Mouse (Mus musculus) left cerebral cortex, adult 2 months (tissue): ENCODE results near the gene Syndig1. TPM values are rescaled to one million over a fixed set of nuclear protein-coding genes. Genes with fewer than 3 reads are reported as not detected.
A peak's percentile ranks its signal among the peaks of the same experiment; 100 is the strongest.

ENCODE experiments used
- DNase-seq, 2 experiments: peaks; one replicate each; pipeline ENCODE4 v3.0.0; 2021 to 2022; ENCODE audit warnings: low spot score in 2 of 2, mixed read lengths in 1 of 2; ENCODE audit errors: extremely low spot score in 1 of 2
- H3K27ac ChIP-seq: fragments of 200-600 bp; 2 replicates; pipeline ENCODE4 v1.8.1; 2022
- H3K4me3 ChIP-seq: fragments of 200-600 bp; 2 replicates; pipeline ENCODE4 v1.8.1; 2022
- CTCF ChIP-seq: fragments of 200-600 bp; IDR thresholded peaks from 2 replicates; pipeline ENCODE4 v1.8.1; 2022; ENCODE audit warnings: antibody characterized with exemption, mild to moderate bottlenecking, moderate library complexity
- intact Hi-C: fragments of 180-260 bp; cut with DNase I; formaldehyde crosslinking; loops from one replicate; pipeline ENCODE4 v1.15.1; 2025
- total RNA-seq, 2 experiments: library from RNA; stranded (reverse); gene quantifications; 2 replicates each; pipeline ENCODE4 v1.2.3; 2021

The Syndig1 gene
- total RNA-seq, 2 experiments from 2014 or later, result 61.0 to 62.6 TPM

GRCm38 (mm10) chr2:149877954-149878353 is 48.9 kb downstream of the Syndig1 start:
- DNase-seq, result no peak

DNA sequence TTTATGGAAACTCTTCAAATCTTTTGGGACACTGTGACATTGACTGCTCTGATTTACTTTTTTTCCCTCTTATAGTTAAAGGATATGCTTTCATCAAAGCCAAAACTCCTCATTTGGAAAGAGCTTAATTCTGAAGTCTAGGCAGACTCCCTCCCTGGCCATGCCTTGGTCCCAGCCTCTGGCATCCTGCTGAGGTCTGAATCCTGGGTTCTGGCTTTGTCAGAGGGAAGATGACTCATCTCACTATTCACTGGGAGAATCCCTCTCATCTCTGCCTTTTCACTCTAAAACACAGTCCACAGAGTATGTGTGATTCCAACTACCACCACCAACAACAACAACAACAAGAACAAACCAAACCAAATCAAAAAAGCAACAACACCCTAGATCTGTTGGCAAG is 58.6 kb downstream of the Syndig1 start:
- no peak for TF ChIP-seq CTCF
- no peak overlapping the region for H3K4me3 ChIP-seq

More at GRCm38 (mm10) chr2:149877954-149878353, 48.9 kb downstream of the Syndig1 start:
- no peak overlapping the region for H3K27ac ChIP-seq
- no peak for TF ChIP-seq CTCF
- intact Hi-C loops, result no loop called here
- no peak overlapping the region for H3K4me3 ChIP-seq

GRCm38 (mm10) chr2:149891647-149892046 is 62.6 kb downstream of the Syndig1 start:
- Histone ChIP-seq H3K27ac (no peak overlapping the region), H3K4me3 (no peak overlapping the region)
- DNase-seq, result no peak
- intact Hi-C loops, result no loop called here
- TF ChIP-seq CTCF, result no peak

More for the DNA sequence above, 58.6 kb downstream of the Syndig1 start:
- H3K27ac ChIP-seq, result no peak overlapping the region
- intact Hi-C loops, result no loop called here
- no peak for DNase-seq

GRCm38 (mm10) chr2:149896337-149896736 is 67.3 kb downstream of the Syndig1 start:
- no peak overlapping the region for H3K27ac ChIP-seq
- no peak for DNase-seq
- no peak overlapping the region for H3K4me3 ChIP-seq
- TF ChIP-seq CTCF, result no peak
- intact Hi-C loops, result no loop called here

DNA sequence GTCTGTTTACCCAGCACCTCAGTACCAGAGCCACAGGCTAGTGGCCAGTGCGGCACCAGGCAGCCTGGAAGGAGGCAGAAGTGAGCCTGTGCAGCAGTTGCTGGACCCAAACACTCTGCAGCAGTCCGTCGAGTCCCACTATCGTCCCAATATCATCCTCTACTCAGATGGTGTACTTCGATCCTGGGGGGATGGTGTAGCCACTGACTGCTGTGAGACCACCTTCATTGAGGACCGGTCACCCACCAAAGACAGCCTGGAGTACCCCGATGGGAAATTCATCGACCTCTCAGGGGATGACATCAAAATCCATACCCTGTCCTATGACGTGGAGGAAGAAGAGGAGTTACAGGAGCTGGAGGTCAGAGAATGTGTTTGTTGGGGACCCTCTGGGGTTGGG is 70.6 kb downstream of the Syndig1 start:
- intact Hi-C loops, result no loop called here
- DNase-seq, result no peak
- no peak for TF ChIP-seq CTCF
- no peak overlapping the region for H3K27ac ChIP-seq
- H3K4me3 ChIP-seq, result no peak overlapping the region

- no peak for TF ChIP-seq CTCF
- Histone ChIP-seq H3K27ac (no peak overlapping the region), H3K4me3 (no peak overlapping the region)
- intact Hi-C loops, result no loop called here
- DNase-seq, result no peak
Observed at GRCm38 (mm10) chr2:149900606-149901005, 71.6 kb downstream of the Syndig1 start.

DNA sequence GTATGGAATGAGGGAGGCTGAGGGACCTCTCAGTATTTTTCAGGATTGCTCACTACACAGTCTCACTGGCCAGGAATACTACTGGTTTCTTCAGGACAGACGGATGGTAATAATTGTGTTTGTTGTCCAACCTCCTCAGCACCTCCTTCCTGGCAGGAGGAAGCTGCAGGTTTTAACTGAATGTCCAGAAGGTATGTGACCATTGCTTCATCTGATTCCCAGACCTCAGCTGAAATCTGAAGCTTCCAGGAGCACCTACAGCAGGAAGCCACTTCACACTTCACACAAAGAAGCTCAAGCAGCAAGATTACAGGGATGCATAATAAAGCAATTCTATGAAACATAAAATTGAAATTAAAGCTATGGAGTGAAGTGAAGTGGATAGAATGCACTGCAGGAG is 75.4 kb downstream of the Syndig1 start:
- intact Hi-C loops, result no loop called here
- Histone ChIP-seq H3K27ac (no peak overlapping the region), H3K4me3 (no peak overlapping the region)
- DNase-seq, result no peak
- TF ChIP-seq CTCF, result no peak

GRCm38 (mm10) chr2:149906694-149907093 is 77.7 kb downstream of the Syndig1 start:
- intact Hi-C loops, result no loop called here
- TF ChIP-seq CTCF, result no peak
- Histone ChIP-seq H3K27ac (no peak overlapping the region; the same call in 1 of the 2 replicates), H3K4me3 (no peak overlapping the region)
- DNase-seq, result no peak

- intact Hi-C loops, result loop anchor here (2.0 kb wide), 1 partner anchor 44 kb away; no protein-coding TSS in a partner anchor
- Histone ChIP-seq H3K4me3 (no peak overlapping the region), H3K27ac (peak overlapping the region; percentile 63)
- no peak for TF ChIP-seq CTCF
- DNase-seq, result no peak
Observed at GRCm38 (mm10) chr2:149917162-149917561, 88.2 kb downstream of the Syndig1 start.

- Histone ChIP-seq H3K27ac (no peak overlapping the region), H3K4me3 (no peak overlapping the region)
- TF ChIP-seq CTCF, result no peak
- intact Hi-C loops, result loop anchor here (5.0 kb wide), 1 partner anchor 91 kb away; the partner anchor contains the start of gene C530025M09Rik
- no peak for DNase-seq
Observed at GRCm38 (mm10) chr2:149923561-149923960, 94.5 kb downstream of the Syndig1 start.

GRCm38 (mm10) chr2:149925911-149926310 is 96.9 kb downstream of the Syndig1 start:
- intact Hi-C loops, result no loop called here
- no peak for DNase-seq
- no peak for TF ChIP-seq CTCF
- Histone ChIP-seq H3K4me3 (no peak overlapping the region), H3K27ac (no peak overlapping the region)

GRCm38 (mm10) chr2:149927001-149927400 is 98.0 kb downstream of the Syndig1 start:
- intact Hi-C loops, result no loop called here
- no peak for DNase-seq
- no peak overlapping the region for H3K27ac ChIP-seq
- TF ChIP-seq CTCF, result no peak
- no peak overlapping the region for H3K4me3 ChIP-seq

- DNase-seq, result no peak
Observed at GRCm38 (mm10) chr2:149927481-149927880, 98.5 kb downstream of the Syndig1 start.

More at GRCm38 (mm10) chr2:149927481-149927880, 98.5 kb downstream of the Syndig1 start:
- intact Hi-C loops, result no loop called here
- Histone ChIP-seq H3K4me3 (no peak overlapping the region), H3K27ac (no peak overlapping the region)
- TF ChIP-seq CTCF, result no peak
